Mouse (Mus musculus) c-Kit-positive CD71-negative TER-119-negative erythroid progenitor cells, embryonic 14.5 days (primary cell): Measurements from ENCODE around the gene Swt1.
"Not testable (repeated sequence)": the region's sequence is repeated elsewhere in the genome, so short reads cannot be mapped to it uniquely, and the experiment has no call there.

Source experiments
- DNase-seq: peaks from one replicate; pipeline ENCODE4 v3.0.0-alpha.2; 2013; ENCODE audit warnings: low read depth

Gene Swt1

GRCm38 (mm10) chr1:151366944-151367605 is 61.2 kb downstream of the Swt1 start:
- no peak for DNase-seq

DNA sequence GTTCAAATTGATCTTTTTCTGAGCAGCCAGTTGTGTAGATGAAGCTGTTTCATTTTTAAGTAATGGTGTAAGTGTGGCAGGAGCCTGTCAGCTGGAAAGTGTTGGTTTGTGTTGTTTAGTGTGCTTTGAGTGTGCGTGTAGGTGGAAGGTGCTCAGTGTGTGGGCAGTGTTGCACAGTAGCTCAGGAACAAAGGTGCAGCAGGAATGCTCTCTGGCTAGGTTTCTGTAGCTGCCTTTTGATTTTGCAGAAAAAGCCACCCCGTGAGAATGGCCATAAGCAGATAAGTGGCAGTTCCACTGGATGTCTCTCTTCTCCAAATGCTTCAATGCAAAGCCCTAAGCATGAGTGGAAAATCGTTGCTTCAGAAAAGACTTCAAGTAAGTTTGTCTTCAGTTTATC is 68.9 kb downstream of the Swt1 start:
- DNase-seq: no peak

DNA sequence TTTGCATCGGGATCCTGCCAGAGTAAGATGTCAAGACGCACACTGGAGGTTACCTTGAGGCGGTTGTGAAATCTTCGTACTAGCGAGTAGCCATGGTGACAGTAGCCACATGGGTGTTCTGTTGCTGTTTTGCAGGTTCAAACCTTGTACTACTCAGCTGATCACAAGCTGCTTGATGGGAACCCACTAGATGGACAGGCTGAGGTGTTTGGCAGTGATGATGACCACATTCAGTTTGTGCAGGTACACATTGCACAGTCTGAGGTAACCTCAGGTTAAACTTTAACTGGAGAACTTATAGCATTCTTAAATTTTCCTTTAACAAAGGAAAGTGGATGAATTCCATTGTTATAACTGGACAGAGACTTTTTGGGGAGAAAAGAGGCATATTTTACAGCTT is 72.3 kb downstream of the Swt1 start:
- no peak for DNase-seq

DNA sequence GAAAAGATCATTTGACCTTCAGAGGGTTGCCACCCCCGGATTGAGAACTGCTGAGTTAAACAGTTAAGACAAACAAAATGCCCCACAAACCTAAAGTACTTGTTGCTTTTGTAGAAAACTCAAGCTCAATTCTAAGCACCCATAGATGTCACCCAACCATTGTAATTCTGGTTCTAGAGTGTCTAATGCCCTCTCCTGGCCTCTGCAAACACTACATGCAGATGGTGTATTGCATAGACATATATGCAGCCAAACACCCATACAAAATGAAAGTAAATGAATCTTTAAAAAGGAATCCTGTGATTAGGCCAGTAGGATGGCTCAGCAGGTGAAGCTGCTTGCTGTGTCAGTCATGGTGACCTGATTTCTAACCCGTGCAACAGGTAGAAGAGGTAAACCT is 75.3 kb downstream of the Swt1 start:
- DNase-seq: peak; percentile 33

DNA sequence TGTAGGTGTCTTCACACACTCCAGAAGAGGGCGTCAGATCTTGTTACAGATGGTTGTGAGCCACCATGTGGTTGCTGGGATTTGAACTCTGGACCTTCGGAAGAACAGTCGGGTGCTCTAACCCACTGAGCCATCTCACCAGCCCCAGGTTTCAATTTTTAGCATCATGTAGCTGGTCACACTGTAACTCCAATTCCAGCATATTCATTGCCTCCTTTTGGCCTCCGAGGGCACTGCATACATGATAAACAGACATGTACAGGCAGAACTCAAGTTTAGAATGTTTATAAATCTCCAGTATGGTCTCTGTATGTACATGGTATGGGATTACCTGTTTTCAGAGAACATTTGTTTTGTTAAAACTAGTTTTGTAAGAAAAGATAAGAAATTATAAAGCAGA is 80.0 kb downstream of the Swt1 start:
- not testable (repeated sequence) for DNase-seq

DNA sequence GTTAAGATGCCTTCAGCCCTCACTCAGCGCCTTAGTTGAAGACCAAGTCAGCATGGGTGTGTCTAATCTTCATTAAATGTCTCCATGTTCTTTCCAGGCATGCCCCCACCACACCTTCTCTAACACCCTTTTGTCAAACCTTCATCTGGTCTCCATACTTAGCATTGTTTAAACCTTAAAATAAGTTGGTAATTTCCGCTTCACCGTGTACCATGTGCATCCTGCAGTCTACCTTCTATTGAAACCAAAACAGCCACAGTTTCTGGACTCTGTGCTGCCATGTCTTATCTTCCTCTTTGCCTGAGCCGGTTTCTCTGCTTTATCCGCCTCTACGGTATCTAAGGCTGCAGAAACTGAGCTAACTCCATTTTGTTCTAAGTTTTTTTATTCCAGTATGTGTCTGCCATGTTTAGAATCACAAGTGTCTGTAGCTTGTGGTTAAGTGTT is 81.6 kb downstream of the Swt1 start:
- no peak for DNase-seq

GRCm38 (mm10) chr1:151345863-151346195 is 82.4 kb downstream of the Swt1 start:
- no peak for DNase-seq

GRCm38 (mm10) chr1:151345109-151345862 is 83.0 kb downstream of the Swt1 start:
- peak; percentile 80 for DNase-seq

- peak; percentile 95 for DNase-seq
Observed at GRCm38 (mm10) chr1:151344283-151345108, 83.8 kb downstream of the Swt1 start, which contains the start of gene Ivns1abp. Ivns1abp (plus strand) TSS chr1:151344477.

DNA sequence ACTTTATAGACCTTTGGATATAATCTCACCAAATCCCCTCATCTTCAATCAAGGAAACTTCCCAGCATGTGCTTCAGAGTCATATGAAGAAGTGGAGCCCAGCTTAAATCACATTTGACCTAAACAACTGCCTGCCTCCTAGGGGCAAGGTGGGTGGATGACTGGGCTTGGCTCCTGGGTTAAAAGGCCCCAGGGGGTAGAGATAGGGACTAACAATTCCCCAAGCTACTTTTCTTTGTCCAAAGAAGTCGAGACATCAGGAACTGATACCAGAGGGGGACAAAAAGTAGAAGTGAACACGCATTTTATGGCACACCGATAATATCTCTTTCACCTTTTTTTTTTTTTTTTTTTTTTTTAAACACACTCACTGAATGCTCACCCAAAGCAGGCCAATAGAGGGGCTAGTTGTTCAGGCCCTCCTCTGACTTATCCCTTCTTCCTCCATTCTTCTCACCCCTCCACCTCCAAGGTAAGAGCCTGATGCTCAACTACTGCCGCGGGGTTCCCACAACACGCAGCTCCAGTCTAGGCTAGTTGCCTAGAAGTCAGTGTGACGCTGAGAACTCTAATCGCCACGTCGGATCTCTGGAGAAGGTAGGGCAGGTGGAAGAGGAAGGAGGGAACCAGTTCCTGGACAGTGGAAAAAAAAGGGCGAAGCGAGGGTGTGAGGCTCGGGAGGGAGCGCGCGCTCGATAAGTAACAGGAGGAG is 84.5 kb downstream of the Swt1 start:
- peak; percentile 32 for DNase-seq

- no peak for DNase-seq
Observed at GRCm38 (mm10) chr1:151342968-151343367, 85.3 kb downstream of the Swt1 start.

DNA sequence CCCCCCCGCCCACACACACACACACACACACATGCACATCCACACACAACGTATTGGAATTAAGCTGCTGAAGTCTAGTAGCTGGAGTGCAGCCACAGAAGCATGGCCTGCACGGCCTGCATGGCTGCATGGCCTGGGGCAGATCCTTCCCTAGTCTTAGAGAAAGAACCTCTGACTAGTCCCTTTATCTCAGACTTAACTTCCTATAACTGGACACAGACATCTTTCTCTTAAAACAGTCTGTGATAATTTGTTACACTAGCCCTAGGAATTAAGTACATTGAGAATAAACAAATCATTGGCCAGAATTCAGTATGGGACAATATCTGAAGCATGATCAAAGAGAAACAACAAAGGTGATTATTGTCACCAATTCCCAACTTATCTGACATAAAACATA is 85.9 kb downstream of the Swt1 start:
- DNase-seq: no peak

DNA sequence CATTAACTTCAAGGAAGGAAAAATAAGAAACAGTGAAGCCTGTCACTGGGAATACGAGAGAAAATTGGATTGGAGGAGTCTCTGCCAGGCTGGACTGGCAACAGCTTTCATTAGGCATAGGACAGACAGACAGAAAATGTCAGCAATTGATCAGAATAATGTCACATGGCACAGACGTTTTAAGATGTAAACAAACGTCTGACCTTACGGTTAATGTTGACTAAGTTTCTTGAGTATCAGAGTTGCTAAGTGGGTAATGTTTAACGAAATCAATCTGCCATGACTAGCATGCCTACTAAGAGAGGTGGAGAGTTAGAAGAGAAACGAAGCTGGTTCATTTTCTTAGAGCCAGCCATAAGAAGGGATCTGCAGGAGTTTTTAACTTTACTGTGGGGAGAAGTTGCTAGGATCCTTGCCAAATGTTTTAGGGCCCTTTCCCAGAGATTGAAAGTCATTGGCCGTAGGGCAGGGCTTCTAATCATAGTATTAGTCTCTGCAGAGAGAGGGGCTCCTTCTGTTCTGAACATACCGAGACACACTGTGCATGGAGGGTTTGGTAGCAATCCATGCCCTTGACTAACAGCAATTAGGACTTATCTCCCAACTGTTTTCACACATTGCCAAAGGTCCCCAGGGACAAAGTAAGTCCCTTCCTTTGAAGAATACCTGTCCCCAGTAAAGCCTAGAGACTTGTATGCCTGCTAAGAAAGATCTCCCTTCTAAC is 86.8 kb downstream of the Swt1 start:
- no peak for DNase-seq

GRCm38 (mm10) chr1:151338941-151339340 is 89.3 kb downstream of the Swt1 start:
- DNase-seq: no peak

DNA sequence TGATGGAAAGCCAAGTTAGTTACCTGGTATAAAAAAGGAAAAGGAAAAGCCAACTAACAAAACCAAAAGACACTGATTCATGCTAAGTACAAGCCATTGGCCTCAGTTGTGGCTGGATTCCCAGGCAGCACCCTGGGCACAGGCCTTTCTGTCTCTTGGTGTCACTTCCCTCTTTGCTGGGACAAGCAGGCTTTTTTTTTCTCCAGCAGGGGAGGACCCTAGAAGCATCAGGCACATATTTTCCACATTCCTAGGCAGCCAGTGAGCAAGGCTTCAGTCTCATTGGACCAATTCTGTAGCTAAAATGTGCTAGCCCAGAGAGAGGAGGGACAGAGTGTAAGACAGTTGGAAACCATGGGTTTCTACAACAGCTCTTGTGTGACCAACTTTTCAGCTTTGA is 90.0 kb downstream of the Swt1 start:
- peak; percentile 29 for DNase-seq

GRCm38 (mm10) chr1:151332819-151333218 is 95.4 kb downstream of the Swt1 start:
- DNase-seq: no peak

DNA sequence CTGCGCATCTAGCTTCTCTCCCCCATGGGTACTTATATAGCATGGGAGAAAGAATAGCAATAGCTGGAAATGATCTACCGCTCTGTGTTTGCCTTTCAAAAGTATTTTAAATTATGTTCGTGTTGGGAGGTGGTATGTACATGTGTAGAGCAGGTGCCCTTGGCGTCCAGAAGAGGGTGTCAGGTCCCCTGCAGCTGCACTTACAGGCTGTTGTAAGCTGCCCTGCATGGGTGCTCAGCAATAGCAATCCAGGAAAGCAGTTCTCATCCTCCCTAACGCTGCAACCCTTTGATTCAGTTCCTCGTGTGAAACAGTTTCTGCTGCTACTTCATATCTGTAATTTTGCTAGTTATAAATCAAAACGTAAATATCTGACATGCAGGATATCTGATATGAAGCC is 98.7 kb downstream of the Swt1 start:
- no peak for DNase-seq

GRCm38 (mm10) chr1:151328341-151329097 is 99.7 kb downstream of the Swt1 start:
- no peak for DNase-seq

DNA sequence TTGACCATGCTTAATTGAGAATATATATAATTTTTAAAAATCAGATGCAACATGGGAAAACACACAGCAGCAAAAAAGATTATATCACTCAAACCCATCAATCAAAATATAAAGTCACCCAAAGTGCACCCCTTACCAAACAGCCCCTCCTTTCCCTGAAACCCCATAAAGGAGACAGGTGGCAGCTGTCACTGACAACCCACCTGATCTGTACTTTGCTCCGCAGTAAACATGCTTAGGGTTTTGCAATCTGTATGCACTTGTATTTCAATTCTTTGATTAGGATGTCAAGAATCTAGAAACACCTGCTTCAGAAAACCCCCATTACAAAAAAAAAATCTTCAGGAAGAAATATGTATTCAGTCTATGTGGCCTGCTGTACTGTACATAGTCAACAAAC is 102.9 kb downstream of the Swt1 start:
- DNase-seq: no peak

DNA sequence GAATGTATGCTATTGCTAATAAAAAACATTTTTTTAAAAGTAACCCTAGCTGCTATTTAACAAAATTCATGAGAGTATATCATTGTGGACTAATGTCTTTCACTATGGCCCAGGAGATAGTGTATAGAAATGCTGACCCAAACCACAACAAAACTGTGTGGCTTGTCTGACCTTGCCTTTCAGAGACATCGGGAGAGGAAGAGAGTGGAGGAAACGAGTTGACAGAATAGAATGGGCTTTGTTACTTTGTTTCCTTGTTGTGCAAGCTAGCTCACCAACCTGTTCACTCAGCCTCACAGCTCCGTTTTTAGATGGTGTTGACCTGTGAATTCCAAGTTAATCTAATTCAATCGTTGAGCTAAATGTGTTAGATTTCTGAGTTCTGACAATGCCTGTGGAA is 107.8 kb downstream of the Swt1 start:
- DNase-seq: no peak

DNA sequence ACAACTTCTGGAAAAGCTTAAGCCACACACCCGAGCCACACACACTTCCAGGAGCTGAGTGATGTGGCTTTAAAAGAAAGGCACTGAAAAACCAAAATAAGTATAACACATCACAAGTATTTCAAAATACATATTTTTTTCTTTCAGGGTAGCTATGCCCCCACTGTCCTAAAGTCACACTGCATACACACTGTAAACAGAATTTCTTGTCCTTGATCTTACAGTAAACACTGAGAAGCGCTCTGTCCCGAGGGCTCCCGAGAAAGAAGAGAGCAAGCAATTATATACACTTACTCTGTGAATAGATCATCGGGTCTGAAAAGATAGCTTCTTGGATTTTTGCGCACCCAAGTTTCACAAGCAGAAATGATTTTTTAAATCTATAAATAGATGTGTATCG is 109.0 kb downstream of the Swt1 start:
- no peak for DNase-seq
